Mouse (Mus musculus) heart, embryonic 12.5 days (tissue): Measurements from ENCODE around the gene Lrrc3c. TPM values are rescaled to one million over a fixed set of nuclear protein-coding genes. Genes with fewer than 3 reads are reported as not detected.
"Not testable (repeated sequence)": the region's sequence is repeated elsewhere in the genome, so short reads cannot be mapped to it uniquely, and the experiment has no call there.

Experiments
- ATAC-seq: fragments of 200-750 bp; cut with Nextera tagmentation; 2 replicates; pipeline ENCODE4 v1.8.0; 2017; ENCODE audit warnings: moderate TSS enrichment, moderate library complexity; ENCODE audit not compliant: insufficient number of reproducible peaks, low FRiP score
- H3K27ac ChIP-seq: fragments of 300-500 bp; sonication (generic); 2 replicates; pipeline ENCODE4 v1.5.1; 2016; ENCODE audit warnings: mild to moderate bottlenecking, moderate library complexity; ENCODE audit not compliant: poor library complexity, severe bottlenecking
- H3K27me3 ChIP-seq: fragments of 300-500 bp; sonication (generic); replicated peaks from 2 replicates; pipeline ENCODE4 v1.6.1; 2016; ENCODE audit warnings: mild to moderate bottlenecking, moderate library complexity
- H3K36me3 ChIP-seq: fragments of 300-500 bp; sonication (generic); 2 replicates; pipeline ENCODE4 v1.6.1; 2016; ENCODE audit warnings: mild to moderate bottlenecking, moderate library complexity
- H3K4me1 ChIP-seq: fragments of 300-500 bp; sonication (generic); replicated peaks from 2 replicates; pipeline ENCODE4 v1.6.1; 2016; ENCODE audit warnings: mild to moderate bottlenecking
- H3K4me2 ChIP-seq: fragments of 300-500 bp; sonication (generic); 2 replicates; pipeline ENCODE4 v1.6.1; 2016; ENCODE audit warnings: mild to moderate bottlenecking, moderate library complexity
- H3K4me3 ChIP-seq: fragments of 300-500 bp; sonication (generic); 2 replicates; pipeline ENCODE4 v1.5.1; 2016; ENCODE audit warnings: mild to moderate bottlenecking
- H3K9ac ChIP-seq: fragments of 300-500 bp; sonication (generic); 2 replicates; pipeline ENCODE4 v1.6.1; 2016; ENCODE audit warnings: mild to moderate bottlenecking, moderate library complexity
- H3K9me3 ChIP-seq: fragments of 300-500 bp; sonication (generic); replicated peaks from 2 replicates; pipeline ENCODE4 v1.6.1; 2016; ENCODE audit warnings: mild to moderate bottlenecking, moderate library complexity
- WGBS: fragments of 180-500 bp; shearing (Covaris S2); methylation state at CpG from one replicate; pipeline ENCODE4 v1.1.7; 2016; 5-methylcytosine and 5-hydroxymethylcytosine counted together
- polyA plus RNA-seq: library from polyadenylated mRNA; unstranded; fragments of >200 nt; fragmentation: Nextera tagmentation; extraction: Ambion mirVana; gene quantifications from 2 replicates; pipeline ENCODE4 v1.2.1, GENCODE M21; 2016

Lrrc3c gene
- polyA plus RNA-seq, 1 experiment from 2014 or later, result not detected

DNA sequence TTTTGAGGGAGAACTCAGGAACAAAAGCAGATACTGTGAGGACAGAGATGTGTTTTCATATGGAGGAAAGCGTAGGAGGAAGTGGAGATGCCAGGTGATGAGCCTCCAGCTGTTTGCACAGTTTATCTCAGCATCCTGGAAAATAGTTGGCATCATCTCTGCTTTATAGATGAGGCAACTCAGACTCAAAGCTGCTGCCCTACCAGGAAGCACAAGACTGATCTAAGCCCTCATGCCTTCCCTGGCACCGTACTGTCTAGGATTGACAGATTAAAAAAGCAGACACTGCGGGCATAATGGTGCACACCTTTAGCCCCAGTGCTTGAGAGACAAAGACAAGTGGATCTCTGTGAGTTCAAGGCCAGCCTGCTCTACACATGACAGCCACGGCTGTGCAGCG lies 32.6 kb downstream of the Lrrc3c start:
- ATAC-seq, result no peak
- no peaks in the 10 kb centered on the region for H3K4me1 ChIP-seq
- no peak overlapping the region for H3K9ac ChIP-seq
- no peaks in the 10 kb centered on the region for H3K9me3 ChIP-seq
- peaks cover 17% of the 10 kb centered on the region; the same call in 1 of the 2 replicates for H3K27me3 ChIP-seq
- H3K27ac ChIP-seq, result no peak overlapping the region
- H3K4me3 ChIP-seq, result no peak overlapping the region
- no peaks in the 10 kb centered on the region for H3K36me3 ChIP-seq
- H3K4me2 ChIP-seq, result no peak overlapping the region
- 75% methylated on average over 5 of the region's 5 CpGs for WGBS

DNA sequence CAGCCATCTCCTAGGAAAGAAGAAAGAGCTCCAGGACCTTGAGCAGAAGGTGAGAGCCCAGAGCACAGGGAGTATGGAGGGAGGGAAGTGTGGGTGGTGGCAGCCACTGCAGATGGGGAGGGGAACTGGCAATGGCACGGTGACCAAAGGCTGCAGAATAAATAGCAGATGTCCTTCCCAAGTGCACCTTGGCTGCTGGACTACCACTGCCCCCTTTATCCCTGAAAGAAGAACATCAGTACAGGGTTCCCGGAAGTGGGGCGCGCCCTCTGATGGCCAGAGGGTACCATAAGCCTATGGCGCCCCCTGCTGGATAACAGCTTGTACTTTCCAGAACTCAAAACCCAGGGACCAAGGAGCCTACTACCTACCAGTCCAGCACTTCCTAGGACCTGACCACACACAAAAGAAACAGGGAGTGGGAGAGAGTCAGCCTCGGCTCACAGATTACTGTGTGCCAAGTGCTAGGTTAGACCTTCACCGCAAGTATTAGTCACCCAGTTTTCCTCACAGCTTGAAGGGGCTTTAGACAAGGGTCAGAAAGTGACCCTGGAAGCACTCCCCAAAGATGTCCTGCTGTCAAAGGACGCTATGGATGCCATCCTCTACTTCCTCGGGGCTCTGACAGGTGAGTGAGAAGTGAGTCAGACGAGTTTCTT lies 37.4 kb downstream of the Lrrc3c start:
- H3K9ac ChIP-seq, H3K9me3 ChIP-seq, H3K36me3 ChIP-seq, H3K4me2 ChIP-seq, ATAC-seq, H3K4me1 ChIP-seq, H3K27ac ChIP-seq, H3K4me3 ChIP-seq: not testable (repeated sequence)
- 32% methylated on average over 10 of the region's 10 CpGs for WGBS
- peaks cover 16% of the 10 kb centered on the region; the same call in 1 of the 2 replicates for H3K27me3 ChIP-seq

DNA sequence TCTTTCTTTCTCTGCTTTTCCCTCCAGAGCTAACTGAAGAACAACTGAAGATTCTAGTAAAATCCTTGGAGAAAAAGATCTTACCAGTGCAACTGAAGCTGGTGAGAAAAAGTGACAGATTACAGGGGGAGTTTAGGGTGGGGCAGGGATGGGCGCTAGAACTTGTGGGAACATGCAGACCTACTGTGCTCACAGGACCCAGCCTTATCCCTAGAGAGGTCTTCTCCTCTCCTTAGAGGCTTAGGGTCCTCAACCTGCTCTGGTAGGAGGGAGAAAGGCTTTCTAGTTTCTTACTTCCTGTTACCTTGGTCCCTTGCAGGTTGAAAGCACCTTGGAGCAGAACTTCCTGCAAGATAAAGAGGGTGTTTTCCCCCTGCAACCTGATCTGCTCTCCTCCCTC lies 39.4 kb downstream of the Lrrc3c start:
- H3K27me3 ChIP-seq, result peaks cover 13% of the 10 kb centered on the region; the same call in 1 of the 2 replicates
- no peak overlapping the region for H3K4me2 ChIP-seq
- H3K9ac ChIP-seq, result no peak overlapping the region
- H3K4me1 ChIP-seq, result no peaks in the 10 kb centered on the region
- H3K27ac ChIP-seq, result no peak overlapping the region
- 60% methylated on average over 1 of the region's 1 CpGs for WGBS
- no peaks in the 10 kb centered on the region for H3K9me3 ChIP-seq
- no peaks in the 10 kb centered on the region for H3K36me3 ChIP-seq
- H3K4me3 ChIP-seq, result no peak overlapping the region
- no peak for ATAC-seq

DNA sequence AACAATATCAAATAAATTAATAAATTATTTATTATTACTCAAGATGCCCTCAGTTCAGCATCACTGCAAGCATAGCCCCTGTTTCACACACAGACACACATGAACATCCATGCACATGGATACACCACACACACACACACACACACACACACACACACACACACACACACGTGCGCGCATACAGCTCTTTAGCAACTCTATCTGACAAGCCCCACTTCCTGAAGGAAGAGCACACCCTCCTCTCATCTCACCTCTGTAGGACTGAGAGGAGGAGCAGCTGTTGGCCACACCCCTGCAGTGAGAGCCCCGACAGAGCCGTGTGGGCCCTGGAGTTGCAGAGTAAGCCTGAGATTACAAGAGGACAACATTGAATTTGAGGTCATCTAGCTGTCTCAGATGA lies 42.0 kb downstream of the Lrrc3c start:
- Histone ChIP-seq H3K4me2 (no peak overlapping the region), H3K9me3 (no peaks in the 10 kb centered on the region), H3K4me3 (no peak overlapping the region), H3K9ac (no peak overlapping the region), H3K36me3 (no peaks in the 10 kb centered on the region), H3K27ac (no peak overlapping the region), H3K27me3 (0 out of 2 replicates have a peak, but pooled peaks cover 9% of the 10 kb centered on the region), H3K4me1 (no peaks in the 10 kb centered on the region)
- ATAC-seq, result no peak
- WGBS, result 47% methylated on average over 5 of the region's 5 CpGs

DNA sequence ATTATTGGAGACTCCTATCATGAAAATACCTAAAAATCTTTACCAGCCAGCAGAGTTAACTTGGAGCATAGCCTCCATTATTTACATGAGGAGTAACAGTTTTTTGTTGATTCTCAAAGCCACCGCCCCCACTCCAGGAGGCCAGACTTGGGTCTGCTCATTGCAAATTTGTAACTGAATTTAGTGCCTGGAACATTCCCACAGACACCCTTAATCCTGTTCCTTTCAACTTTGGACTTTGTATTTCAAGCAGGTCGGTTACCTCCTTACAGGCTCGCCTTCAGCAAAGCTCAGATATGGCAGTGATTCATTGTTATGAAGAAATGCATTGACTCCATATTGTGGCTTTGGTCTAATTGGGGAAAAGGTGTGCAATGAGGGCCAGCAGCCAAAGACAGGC lies 46.7 kb downstream of the Lrrc3c start:
- Histone ChIP-seq H3K4me2 (no peak overlapping the region), H3K27me3 (peaks cover 34% of the 10 kb centered on the region)

DNA sequence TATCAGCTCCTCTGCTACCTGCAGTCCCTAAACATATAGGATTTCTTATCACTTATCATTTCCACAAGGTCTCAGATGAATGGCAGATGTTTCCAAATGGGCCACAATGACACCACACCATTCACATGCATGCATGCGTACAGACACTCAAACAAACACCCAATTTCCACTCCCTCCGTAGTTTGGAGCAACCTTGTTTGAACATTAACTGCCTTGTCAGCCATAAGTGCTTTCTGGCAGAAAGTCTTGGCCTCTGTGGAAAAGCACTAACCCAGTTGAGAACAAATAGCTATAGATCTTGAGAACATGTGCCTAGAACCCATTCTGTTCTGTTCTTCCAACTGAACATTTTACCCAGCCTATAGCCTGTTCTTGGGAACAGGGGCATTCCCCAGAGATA lies 47.9 kb downstream of the Lrrc3c start:
- no peak for ATAC-seq
- Histone ChIP-seq H3K27me3 (peaks cover 41% of the 10 kb centered on the region), H3K27ac (no peak overlapping the region), H3K4me1 (no peaks in the 10 kb centered on the region), H3K4me3 (no peak overlapping the region), H3K9me3 (no peaks in the 10 kb centered on the region), H3K36me3 (no peaks in the 10 kb centered on the region), H3K4me2 (no peak overlapping the region), H3K9ac (no peak overlapping the region)
- 72% methylated on average over 2 of the region's 2 CpGs for WGBS

More for the DNA sequence above, 46.7 kb downstream of the Lrrc3c start:
- H3K4me1 ChIP-seq, result no peaks in the 10 kb centered on the region
- no peak overlapping the region for H3K27ac ChIP-seq
- H3K4me3 ChIP-seq, result no peak overlapping the region
- no peak overlapping the region for H3K9ac ChIP-seq
- H3K36me3 ChIP-seq, result no peaks in the 10 kb centered on the region
- 83% methylated on average over 3 of the region's 3 CpGs for WGBS
- ATAC-seq, result no peak
- H3K9me3 ChIP-seq, result no peaks in the 10 kb centered on the region

DNA sequence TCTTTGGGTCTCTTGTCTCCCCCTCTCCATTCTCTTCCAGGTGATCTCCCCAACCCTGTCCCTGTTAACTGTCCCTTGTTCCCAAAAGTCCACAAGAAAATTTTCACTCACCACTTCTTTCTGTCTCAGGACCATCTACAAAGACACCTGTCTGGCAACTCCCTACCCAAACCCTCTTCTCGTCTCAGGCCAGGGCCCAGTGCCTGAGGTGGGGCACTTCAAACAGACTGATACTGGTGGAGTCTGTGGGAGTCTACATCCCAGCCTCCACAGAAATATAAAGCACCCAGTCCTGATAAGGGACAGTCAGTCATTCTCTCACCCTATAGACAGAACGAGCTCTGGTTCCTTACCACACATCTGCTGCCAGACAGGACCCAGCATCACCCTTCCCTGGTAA lies 48.4 kb downstream of the Lrrc3c start, which contains the start of gene Gsdma2:
TSS of gene Gsdma2 (plus strand) at position 301 of the 400 bp plus-strand sequence.
- WGBS, result 43% methylated on average over 2 of the region's 2 CpGs
- Histone ChIP-seq H3K4me2 (no peak within 1 kb of the TSS), H3K4me1 (no peaks in the 10 kb centered on the region), H3K4me3 (no peak within 1 kb of the TSS), H3K27ac (no peak within 1 kb of the TSS), H3K27me3 (peaks cover 42% of the 10 kb centered on the region), H3K36me3 (no peaks in the 10 kb centered on the region), H3K9ac (no peak within 1 kb of the TSS), H3K9me3 (no peaks in the 10 kb centered on the region)
- no peak for ATAC-seq

Other genes with a start within 250 kb of the Lrrc3c start
- 30.4 and 32.2 TPM in 2 replicates for gene Ppp1r1b, start 249.9 kb upstream of the Lrrc3c start, polyA plus RNA-seq
- 45.2 and 47.6 TPM in 2 replicates for gene Stard3, start 239.9 kb upstream of the Lrrc3c start, polyA plus RNA-seq
- 143 and 152 TPM in 2 replicates for gene Tcap, start 214.5 kb upstream of the Lrrc3c start, polyA plus RNA-seq
- gene Pnmt, start 211.8 kb upstream of the Lrrc3c start, polyA plus RNA-seq, result 1.7 and 2.0 TPM in 2 replicates
- 20.0 and 20.6 TPM in 2 replicates for gene Pgap3, start 197.8 kb upstream of the Lrrc3c start, polyA plus RNA-seq
- gene Erbb2, start 185.8 kb upstream of the Lrrc3c start, polyA plus RNA-seq, result 66.7 and 67.1 TPM in 2 replicates
- 102 and 104 TPM in 2 replicates for gene Mien1, start 159.3 kb upstream of the Lrrc3c start, polyA plus RNA-seq
- 1.2 and 2.1 TPM in 2 replicates for gene Grb7, start 151.9 kb upstream of the Lrrc3c start, polyA plus RNA-seq
- gene Ikzf3, start 52.3 kb upstream of the Lrrc3c start, polyA plus RNA-seq, result 0.06 and 0.26 TPM in 2 replicates
- gene Zpbp2, start 47.2 kb upstream of the Lrrc3c start, polyA plus RNA-seq, result 0.28 and 0.52 TPM in 2 replicates
- gene Ormdl3, start 10.9 kb upstream of the Lrrc3c start, polyA plus RNA-seq, result 66.9 and 71.0 TPM in 2 replicates
- gene Gm12355, start 27.4 kb downstream of the Lrrc3c start, polyA plus RNA-seq, result 0.18 and 0.47 TPM in 2 replicates
- not detected in 2 replicates for gene Gsdma3, start 28.1 kb downstream of the Lrrc3c start, polyA plus RNA-seq
- gene Gsdma2, start 48.5 kb downstream of the Lrrc3c start, polyA plus RNA-seq, result not detected in 2 replicates
- gene Gsdma, start 66.1 kb downstream of the Lrrc3c start, polyA plus RNA-seq, result not detected in 2 replicates
- 184 and 190 TPM in 2 replicates for gene Psmd3, start 84.3 kb downstream of the Lrrc3c start, polyA plus RNA-seq
- not detected in 2 replicates for gene Csf3, start 103.0 kb downstream of the Lrrc3c start, polyA plus RNA-seq
- gene Med24, start 131.1 kb downstream of the Lrrc3c start, polyA plus RNA-seq, result 45.9 and 48.1 TPM in 2 replicates
- gene Thra, start 142.3 kb downstream of the Lrrc3c start, polyA plus RNA-seq, result 27.0 and 29.8 TPM in 2 replicates
- gene Nr1d1, start 177.0 kb downstream of the Lrrc3c start, polyA plus RNA-seq, result 6.4 TPM in 2 replicates
- 20.3 and 21.4 TPM in 2 replicates for gene Msl1, start 197.2 kb downstream of the Lrrc3c start, polyA plus RNA-seq
- gene Casc3, start 206.6 kb downstream of the Lrrc3c start, polyA plus RNA-seq, result 31.8 and 33.3 TPM in 2 replicates
- 0.51 and 1.0 TPM in 2 replicates for gene Rapgefl1, start 238.5 kb downstream of the Lrrc3c start, polyA plus RNA-seq